Mouse (Mus musculus): ENCODE measurements around the gene Tnp1.

DNA sequence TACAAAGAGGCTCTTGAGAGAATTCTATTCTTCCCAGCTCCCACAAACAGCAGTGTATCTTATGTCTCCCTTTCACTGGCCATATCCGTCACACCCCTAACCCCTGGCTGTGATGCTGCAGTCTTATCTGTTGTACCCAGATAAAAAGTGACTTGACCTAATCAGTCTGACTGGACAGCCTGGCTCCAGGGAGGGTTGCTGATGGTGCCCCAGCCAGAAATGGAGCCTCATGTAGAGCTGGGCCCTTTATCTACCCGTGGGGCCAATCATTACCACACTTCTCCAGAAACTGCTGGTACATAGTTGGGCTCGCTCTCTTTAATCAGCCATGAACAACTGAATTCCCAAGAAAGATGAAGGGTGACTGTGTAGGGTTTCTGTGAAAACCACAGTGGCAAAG, 22.8 kb upstream of the Tnp1 start:
- TF ChIP-seq CTCF (IDR thresholded peaks at IDR 0.05; ENCODE audit: low read depth, low read length): no peak
- TF ChIP-seq POLR2A (IDR thresholded peaks at IDR 0.05; ENCODE audit: insufficient read depth, low read length): no peak
